Mouse (Mus musculus) stomach, embryonic 14.5 days (tissue): ENCODE measurements around the gene Cyb561. TPM values are rescaled to one million over a fixed set of nuclear protein-coding genes. Genes with fewer than 3 reads are reported as not detected.

Source experiments
- ATAC-seq: fragments of 200-750 bp; cut with Nextera tagmentation; 2 replicates; pipeline ENCODE4 v1.8.0; 2017; ENCODE audit warnings: low read depth, moderate TSS enrichment; ENCODE audit not compliant: insufficient number of reproducible peaks, insufficient read depth, low FRiP score
- H3K27ac ChIP-seq: fragments of 300-500 bp; sonication (generic); 2 replicates; pipeline ENCODE4 v1.5.1; 2014; ENCODE audit warnings: mild to moderate bottlenecking, low read length, moderate library complexity, mixed read lengths
- H3K27me3 ChIP-seq: fragments of 300-500 bp; sonication (generic); 2 replicates; pipeline ENCODE4 v1.6.1; 2014; ENCODE audit warnings: low read length, control low read depth, mixed read lengths; ENCODE audit not compliant: control insufficient read depth, insufficient read depth
- H3K36me3 ChIP-seq: fragments of 300-500 bp; sonication (generic); 2 replicates; pipeline ENCODE4 v1.6.1; 2014; ENCODE audit warnings: mild to moderate bottlenecking, control low read depth, low read length, moderate library complexity, mixed read lengths; ENCODE audit not compliant: control insufficient read depth, insufficient read depth
- H3K4me1 ChIP-seq: fragments of 300-500 bp; sonication (generic); 2 replicates; pipeline ENCODE4 v1.6.1; 2014; ENCODE audit warnings: low read length, control low read depth, mixed read lengths; ENCODE audit not compliant: control insufficient read depth, insufficient read depth
- H3K4me2 ChIP-seq: fragments of 300-500 bp; sonication (generic); replicated peaks from 2 replicates; pipeline ENCODE4 v1.6.1; 2014; ENCODE audit warnings: low read depth, low read length, control low read depth
- H3K4me3 ChIP-seq: fragments of 300-500 bp; sonication (generic); 2 replicates; pipeline ENCODE4 v1.5.1; 2014; ENCODE audit warnings: low read depth, low read length, control low read depth
- H3K9ac ChIP-seq: fragments of 300-500 bp; sonication (generic); replicated peaks from 2 replicates; pipeline ENCODE4 v1.6.1; 2014; ENCODE audit warnings: low read depth, mild to moderate bottlenecking, control low read depth, low read length, moderate library complexity, mixed read lengths
- H3K9me3 ChIP-seq: fragments of 300-500 bp; sonication (generic); 2 replicates; pipeline ENCODE4 v1.6.1; 2016; ENCODE audit warnings: low read depth, low read length, control low read depth; ENCODE audit not compliant: control insufficient read depth
- WGBS: fragments of 180-500 bp; shearing (Covaris S2); extraction: QIAGEN DNeasy Blood & Tissue Kit; methylation state at CpG from one replicate; pipeline ENCODE4 v1.1.7; 2014; 5-methylcytosine and 5-hydroxymethylcytosine counted together
- polyA plus RNA-seq: library from polyadenylated mRNA; unstranded; fragments of >200 nt; fragmentation: Nextera tagmentation; extraction: Ambion mirVana; gene quantifications from 2 replicates; pipeline ENCODE4 v1.2.1, GENCODE M21; 2014

Gene Cyb561
- polyA plus RNA-seq = 36.8 and 39.0 TPM in 2 replicates

DNA sequence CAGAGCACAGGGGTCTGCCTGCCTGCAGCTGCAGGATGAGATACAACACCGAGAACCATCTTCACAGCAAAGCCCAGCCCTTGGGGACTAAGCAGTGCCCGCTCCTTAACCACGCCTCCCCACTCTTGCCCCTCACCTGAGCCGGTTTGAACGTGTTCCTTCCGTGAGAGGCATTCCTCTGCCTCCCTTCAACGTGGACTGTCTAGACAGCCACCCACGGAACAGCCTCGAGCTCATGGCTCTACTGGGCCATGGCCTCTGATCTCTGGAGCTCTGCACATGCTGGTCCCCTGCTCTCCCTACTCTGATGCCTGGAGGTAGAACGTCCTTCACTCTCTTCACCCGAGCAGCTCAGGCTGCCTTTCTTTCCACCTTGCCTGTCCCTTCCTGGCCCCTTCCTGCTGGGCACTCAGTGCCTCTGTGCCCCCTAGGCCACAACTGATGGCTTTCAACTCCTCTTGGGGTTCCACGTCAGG, at the start of gene Cyb561:
Gene Cyb561 (minus strand): TSS at position 426 of the 476 bp plus-strand sequence.
- 0 out of 2 replicates have a peak, but pooled peaks have one; percentile 16 for ATAC-seq
- Histone ChIP-seq H3K4me2 (no peak within 1 kb of the TSS), H3K4me3 (no peak within 1 kb of the TSS), H3K9me3 (no peaks in the 10 kb centered on the region), H3K4me1 (no peaks in the 10 kb centered on the region), H3K27me3 (no peaks in the 10 kb centered on the region), H3K9ac (no peak within 1 kb of the TSS), H3K27ac (no peak within 1 kb of the TSS), H3K36me3 (no peaks in the 10 kb centered on the region)
- 72% methylated on average over 12 of the region's 12 CpGs for WGBS

DNA sequence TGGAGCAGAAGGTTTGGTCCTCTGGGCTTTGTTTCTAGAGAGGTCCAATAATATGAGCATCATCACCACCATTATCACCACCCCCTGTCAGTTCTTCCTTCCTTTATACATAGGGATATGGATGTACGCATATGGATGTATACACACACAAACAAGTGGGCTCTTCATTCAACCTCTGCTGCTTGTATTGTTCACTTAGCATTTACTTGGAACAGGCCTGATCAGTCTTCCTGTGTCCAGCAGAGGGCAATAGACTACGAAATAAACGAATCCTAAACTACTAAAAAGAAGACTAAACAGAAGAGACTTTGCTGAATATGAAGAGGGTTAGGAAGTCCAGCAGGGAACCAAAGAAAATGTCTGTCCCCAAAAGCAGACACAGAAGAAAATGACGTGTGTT, 48.6 kb upstream of the Cyb561 start:
- no peak for ATAC-seq
- H3K27me3 ChIP-seq = no peaks in the 10 kb centered on the region
- no peaks in the 10 kb centered on the region for H3K9me3 ChIP-seq
- H3K27ac ChIP-seq = no peak overlapping the region
- no peaks in the 10 kb centered on the region for H3K4me1 ChIP-seq
- WGBS = 50% methylated on average over 4 of the region's 4 CpGs
- H3K4me3 ChIP-seq = no peak overlapping the region
- no peaks in the 10 kb centered on the region for H3K36me3 ChIP-seq
- no peak overlapping the region for H3K9ac ChIP-seq
- no peak overlapping the region for H3K4me2 ChIP-seq

DNA sequence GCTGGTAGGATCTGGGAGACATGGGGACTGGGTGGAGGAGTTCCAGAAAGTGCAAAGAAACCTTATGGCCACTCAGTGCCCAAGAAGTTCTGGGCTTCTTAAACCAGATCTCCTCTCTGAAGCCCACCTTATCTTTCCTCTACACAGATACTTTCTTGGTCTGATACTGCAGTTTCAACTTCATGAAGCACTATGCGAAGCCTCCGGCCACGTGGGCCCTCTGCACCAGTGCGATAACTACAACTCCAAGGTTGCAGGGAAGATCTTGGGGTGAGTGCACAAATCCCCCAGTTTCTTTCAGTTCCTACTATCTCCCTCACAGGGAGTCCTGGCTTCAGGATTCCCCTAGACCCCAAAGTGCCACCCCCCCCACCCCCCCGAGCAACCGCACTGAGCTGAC, 46.9 kb upstream of the Cyb561 start:
- H3K9me3 ChIP-seq = no peaks in the 10 kb centered on the region
- WGBS = 89% methylated on average over 6 of the region's 6 CpGs

DNA sequence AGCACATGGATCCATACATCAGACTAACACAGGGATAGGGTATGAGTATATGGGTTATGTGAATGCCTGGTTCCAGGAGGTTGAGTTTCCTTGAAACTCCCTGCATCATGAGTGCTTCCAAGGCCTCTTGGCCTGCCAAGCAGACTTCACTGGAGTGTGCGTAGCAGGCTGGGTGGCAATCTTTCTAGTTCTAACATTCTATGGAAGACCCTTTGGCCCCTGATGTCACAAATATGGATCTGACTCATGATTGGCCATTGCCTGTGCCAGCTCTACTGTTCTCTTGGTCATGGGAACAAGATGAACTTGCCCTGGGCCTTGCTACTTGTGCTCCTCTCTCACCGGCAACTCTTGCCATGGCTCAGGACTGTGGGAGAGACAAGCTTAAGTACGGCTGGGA, 41.2 kb upstream of the Cyb561 start, which contains the start of gene Ace3:
Gene Ace3 (plus strand): TSS at position 301 of the 400 bp plus-strand sequence.
- 98% methylated on average over 3 of the region's 3 CpGs for WGBS
- Histone ChIP-seq H3K4me3 (no peak within 1 kb of the TSS), H3K9ac (no peak within 1 kb of the TSS), H3K36me3 (no peaks in the 10 kb centered on the region), H3K27me3 (no peaks in the 10 kb centered on the region), H3K4me1 (no peaks in the 10 kb centered on the region), H3K27ac (no peak within 1 kb of the TSS), H3K9me3 (no peaks in the 10 kb centered on the region), H3K4me2 (no peak within 1 kb of the TSS)
- no peak for ATAC-seq

More for the DNA sequence above, 46.9 kb upstream of the Cyb561 start:
- no peak overlapping the region for H3K27ac ChIP-seq
- no peak overlapping the region for H3K9ac ChIP-seq
- no peak for ATAC-seq
- H3K36me3 ChIP-seq = no peaks in the 10 kb centered on the region
- no peak overlapping the region for H3K4me3 ChIP-seq
- no peak overlapping the region for H3K4me2 ChIP-seq
- no peaks in the 10 kb centered on the region for H3K27me3 ChIP-seq
- H3K4me1 ChIP-seq = no peaks in the 10 kb centered on the region

DNA sequence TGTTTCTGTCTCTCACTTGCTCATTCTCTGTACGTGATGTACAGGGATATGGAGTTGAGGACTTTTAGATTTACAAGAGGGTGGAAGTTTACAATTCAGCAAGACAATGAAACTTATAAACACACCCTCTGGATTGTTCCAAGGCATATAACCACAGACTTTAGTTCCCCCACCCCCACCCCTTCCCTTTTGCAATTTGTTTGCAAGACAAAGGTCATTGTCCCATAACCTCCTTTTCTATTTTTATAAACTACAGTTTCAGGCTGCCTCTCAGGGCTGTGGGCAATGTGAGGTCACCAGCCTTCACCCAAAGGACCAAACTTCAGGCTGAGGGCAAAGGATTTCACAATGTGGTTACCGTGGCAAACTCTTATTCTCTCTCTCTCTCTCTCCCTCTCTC, 37.1 kb upstream of the Cyb561 start:
- H3K4me3 ChIP-seq = no peak overlapping the region
- H3K4me1 ChIP-seq = no peaks in the 10 kb centered on the region
- no peaks in the 10 kb centered on the region for H3K9me3 ChIP-seq
- no peaks in the 10 kb centered on the region for H3K36me3 ChIP-seq
- WGBS = 65% methylated on average over 2 of the region's 2 CpGs
- H3K27me3 ChIP-seq = no peaks in the 10 kb centered on the region
- H3K27ac ChIP-seq = no peak overlapping the region
- no peak overlapping the region for H3K9ac ChIP-seq
- no peak overlapping the region for H3K4me2 ChIP-seq
- no peak for ATAC-seq

DNA sequence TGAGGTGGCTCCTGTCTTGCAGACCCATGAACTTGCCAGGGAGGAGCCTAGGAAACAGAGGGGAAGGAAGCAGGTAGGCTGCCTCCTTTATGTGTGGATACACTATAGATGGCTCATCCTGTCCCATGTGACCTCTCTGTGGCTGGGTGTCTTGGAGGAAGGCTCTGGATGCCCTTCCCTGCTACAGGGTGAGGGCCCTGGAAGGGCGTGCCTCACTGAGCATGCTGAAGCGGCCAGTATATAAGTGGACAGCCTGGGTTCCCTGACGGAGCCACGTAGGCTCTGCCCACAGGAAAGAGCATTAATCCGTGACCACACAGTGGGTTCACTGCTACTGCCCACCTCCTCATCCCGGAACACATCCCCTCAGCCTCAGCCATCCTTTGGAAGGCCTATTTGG, 36.3 kb upstream of the Cyb561 start:
- no peak overlapping the region for H3K4me2 ChIP-seq
- H3K27ac ChIP-seq = no peak overlapping the region
- no peak overlapping the region for H3K4me3 ChIP-seq
- H3K27me3 ChIP-seq = no peaks in the 10 kb centered on the region
- H3K9me3 ChIP-seq = no peaks in the 10 kb centered on the region
- H3K36me3 ChIP-seq = no peaks in the 10 kb centered on the region
- WGBS = 76% methylated on average over 6 of the region's 6 CpGs
- no peak for ATAC-seq
- no peaks in the 10 kb centered on the region for H3K4me1 ChIP-seq
- H3K9ac ChIP-seq = no peak overlapping the region

DNA sequence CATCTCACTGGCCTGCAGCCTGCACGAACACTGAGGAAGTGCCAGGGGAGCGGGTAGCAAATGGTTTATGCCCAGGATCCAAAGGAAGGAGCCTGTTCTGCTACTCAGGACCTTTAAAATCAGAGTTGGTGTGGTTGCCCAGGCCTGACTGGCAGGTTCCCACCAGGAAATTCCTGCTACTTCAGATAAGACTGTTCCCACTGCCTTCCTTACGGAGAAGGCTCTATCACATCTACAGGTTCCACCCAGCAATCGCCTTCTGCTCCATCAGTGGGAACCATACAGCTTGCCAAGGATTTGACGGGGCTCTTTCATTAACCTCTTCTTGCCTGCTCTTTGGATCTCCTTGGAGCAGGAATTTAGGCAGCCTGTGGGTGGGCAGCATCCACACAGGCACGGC, 34.3 kb upstream of the Cyb561 start:
- WGBS = 72% methylated on average over 6 of the region's 6 CpGs
- Histone ChIP-seq H3K9ac (no peak overlapping the region), H3K27me3 (no peaks in the 10 kb centered on the region), H3K36me3 (no peaks in the 10 kb centered on the region), H3K9me3 (no peaks in the 10 kb centered on the region), H3K4me1 (no peaks in the 10 kb centered on the region), H3K4me2 (no peak overlapping the region), H3K4me3 (no peak overlapping the region), H3K27ac (no peak overlapping the region)
- no peak for ATAC-seq

DNA sequence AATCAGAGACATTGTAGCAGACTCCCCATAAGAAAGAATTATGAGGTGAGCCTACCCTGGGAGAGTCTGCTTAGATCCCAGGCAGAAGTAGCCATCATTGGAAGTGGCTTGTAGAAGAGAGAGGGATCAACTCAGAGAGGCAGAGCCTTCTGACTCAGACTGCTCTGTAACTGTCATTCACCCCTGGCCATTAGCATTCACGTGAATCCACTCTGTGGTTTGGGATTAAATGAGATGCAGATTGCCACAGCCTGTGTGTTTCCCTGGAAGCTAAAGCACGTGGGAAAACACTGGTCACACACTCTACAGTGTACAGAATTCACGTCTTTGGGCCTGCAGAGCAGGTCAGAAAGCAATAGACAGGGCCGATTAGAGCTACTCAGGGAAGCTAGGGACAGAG, 31.3 kb upstream of the Cyb561 start:
- no peaks in the 10 kb centered on the region for H3K4me1 ChIP-seq
- no peaks in the 10 kb centered on the region for H3K36me3 ChIP-seq
- no peaks in the 10 kb centered on the region for H3K27me3 ChIP-seq
- 75% methylated on average over 4 of the region's 4 CpGs for WGBS
- ATAC-seq = no peak
- no peak overlapping the region for H3K27ac ChIP-seq
- no peak overlapping the region for H3K9ac ChIP-seq
- H3K4me3 ChIP-seq = no peak overlapping the region
- H3K4me2 ChIP-seq = no peak overlapping the region
- no peaks in the 10 kb centered on the region for H3K9me3 ChIP-seq

DNA sequence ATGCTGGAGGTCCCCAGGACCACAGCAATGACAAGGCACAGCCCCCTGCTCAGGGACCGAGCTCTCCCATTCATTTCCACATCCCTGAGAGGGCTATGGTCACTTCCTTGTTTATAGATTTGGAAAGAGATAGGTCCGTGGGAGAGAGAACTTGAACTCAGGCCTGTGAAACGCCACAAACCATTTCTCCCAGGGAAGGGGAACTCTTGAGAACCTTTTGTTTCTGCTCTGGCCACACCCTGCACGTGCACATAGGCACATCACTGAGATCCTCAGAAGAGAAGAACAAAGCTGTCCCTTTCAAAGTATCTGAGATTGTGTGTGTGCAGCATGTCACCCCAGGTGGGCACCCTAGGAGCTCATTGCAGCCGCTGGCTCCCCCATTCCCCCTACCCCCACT, 25.5 kb upstream of the Cyb561 start:
- no peak overlapping the region for H3K4me3 ChIP-seq
- no peaks in the 10 kb centered on the region for H3K36me3 ChIP-seq
- WGBS = 56% methylated on average over 5 of the region's 5 CpGs

More for the DNA sequence above, 25.5 kb upstream of the Cyb561 start:
- H3K9ac ChIP-seq = no peak overlapping the region
- no peak for ATAC-seq
- no peak overlapping the region for H3K4me2 ChIP-seq
- H3K27me3 ChIP-seq = no peaks in the 10 kb centered on the region
- H3K9me3 ChIP-seq = no peaks in the 10 kb centered on the region
- H3K27ac ChIP-seq = no peak overlapping the region
- no peaks in the 10 kb centered on the region for H3K4me1 ChIP-seq
